In genomic region chr7:16402968-16403948, GRCm38 (mm10) we compare ENCODE assay signal across 8 mouse cellular contexts. TPM values are rescaled to one million over a fixed set of nuclear protein-coding genes. Genes with fewer than 3 reads are reported as not detected.
DNase-seq lines count a peak whose midpoint lies in the region; ATAC-seq and TF ChIP-seq lines count a peak whose summit lies in the region.

No protein-coding gene starts in this region.

- no peaks in the 10 kb centered on the region for H3K36me3 ChIP-seq in kidney, adult 2 months (ENCODE audit: control insufficient read depth, insufficient read depth, low read length)
- peaks cover 11% of the 10 kb centered on the region for H3K36me3 ChIP-seq in heart, embryonic 13.5 days
- H3K36me3 ChIP-seq in liver, embryonic 11.5 days (ENCODE audit: control insufficient read depth, insufficient read depth, low read length), result no peaks in the 10 kb centered on the region

- WGBS in kidney, adult 2 months, result 49% methylated on average over 21 of the region's 21 CpGs
- WGBS in heart, embryonic 13.5 days, result 36% methylated on average over 21 of the region's 21 CpGs
- 36% methylated on average over 21 of the region's 21 CpGs for WGBS in liver, embryonic 11.5 days

- H3K4me2 ChIP-seq in heart, embryonic 13.5 days, result peak overlapping the region; percentile 92
- H3K4me2 ChIP-seq in liver, embryonic 11.5 days, result peak overlapping the region; percentile 84

- H3K4me1 ChIP-seq in kidney, adult 2 months (ENCODE audit: control insufficient read depth, insufficient read depth, low read length), result peaks cover 34% of the 10 kb centered on the region
- H3K4me1 ChIP-seq in bone marrow macrophage, adult 2 months (ENCODE audit: control insufficient read depth, insufficient read depth, low read length), result peaks cover 36% of the 10 kb centered on the region
- peaks cover 56% of the 10 kb centered on the region for H3K4me1 ChIP-seq in heart, embryonic 13.5 days
- peaks cover 49% of the 10 kb centered on the region for H3K4me1 ChIP-seq in liver, embryonic 11.5 days (replicated peaks; ENCODE audit: control insufficient read depth, insufficient read depth, low read length)

- no peak for TF ChIP-seq CTCF in kidney, adult 2 months (conservative IDR thresholded peaks at IDR 0.05; ENCODE audit: insufficient read depth, insufficient read length, low read depth, low read length)
- no peak for TF ChIP-seq CTCF in bone marrow macrophage, adult 2 months (IDR thresholded peaks at IDR 0.05; ENCODE audit: low read depth, low read length)

- no peak for TF ChIP-seq POLR2A in kidney, adult 2 months (IDR thresholded peaks at IDR 0.05; ENCODE audit: low read depth, low read length)
- no peak for TF ChIP-seq POLR2A in bone marrow macrophage, adult 2 months (IDR thresholded peaks at IDR 0.05; ENCODE audit: borderline replicate concordance, low read depth, low read length)

- H3K4me3 ChIP-seq in kidney, adult 2 months (ENCODE audit: insufficient read depth, low read depth, low read length), result peak overlapping the region; percentile 27; the same call in 1 of the 2 replicates
- H3K4me3 ChIP-seq in bone marrow macrophage, adult 2 months (ENCODE audit: insufficient read depth, low read length), result peak overlapping the region; percentile 77
- H3K4me3 ChIP-seq in heart, embryonic 13.5 days, result peak overlapping the region; percentile 95
- H3K4me3 ChIP-seq in liver, embryonic 11.5 days (ENCODE audit: low read depth, low read length), result peak overlapping the region; percentile 93

- peak overlapping the region; percentile 100 for H3K9ac ChIP-seq in heart, embryonic 13.5 days
- H3K9ac ChIP-seq in liver, embryonic 11.5 days (ENCODE audit: low read depth, low read length), result peak overlapping the region; percentile 100

- DNase-seq in kidney, adult 2 months, result peak; percentile 36
- DNase-seq in kidney, adult 11 months, result no peak
- DNase-seq in liver, embryonic 11.5 days (ENCODE audit: low spot score), result peak; percentile 60
- peak; percentile 38 to 46 for DNase-seq in natural killer cell, adult 2 months (ENCODE audit: low spot score in 2 of 2)
- no peak for DNase-seq in urinary bladder, adult 2 months (ENCODE audit: low spot score)

- no peak for ATAC-seq in heart, embryonic 13.5 days (ENCODE audit: extremely low read depth, insufficient number of reproducible peaks, low FRiP score, low TSS enrichment)
- no peak for ATAC-seq in liver, embryonic 11.5 days (replicated peaks; ENCODE audit: low FRiP score)
- no peak for ATAC-seq in activated CD4-positive, CD25-positive, alpha-beta regulatory T cell, adult 4 months

- no peaks in the 10 kb centered on the region for H3K9me3 ChIP-seq in heart, embryonic 13.5 days
- H3K9me3 ChIP-seq in liver, embryonic 11.5 days (ENCODE audit: control insufficient read depth, low read length), result no peaks in the 10 kb centered on the region

- H3K27ac ChIP-seq in kidney, adult 2 months (ENCODE audit: insufficient read depth, low read depth, low read length), result peak overlapping the region; percentile 71
- peak overlapping the region; percentile 98 for H3K27ac ChIP-seq in bone marrow macrophage, adult 2 months (ENCODE audit: insufficient read depth, low read depth, low read length)
- H3K27ac ChIP-seq in heart, embryonic 13.5 days (replicated peaks), result peak overlapping the region; percentile 100
- H3K27ac ChIP-seq in liver, embryonic 11.5 days (ENCODE audit: low read depth, low read length), result peak overlapping the region; percentile 100

- no peaks in the 10 kb centered on the region for H3K27me3 ChIP-seq in kidney, adult 2 months (replicated peaks; ENCODE audit: control insufficient read depth, insufficient read depth, low read length)
- no peaks in the 10 kb centered on the region for H3K27me3 ChIP-seq in heart, embryonic 13.5 days (replicated peaks)
- H3K27me3 ChIP-seq in liver, embryonic 11.5 days (replicated peaks; ENCODE audit: control insufficient read depth, insufficient read depth, low read length), result no peaks in the 10 kb centered on the region

RNA-seq across cellular contexts. Expression of gene Zc3h4, which starts 2.5 kb away (rescaled TPM):
- 23.9 and 25.9 TPM in 2 replicates for polyA plus RNA-seq in kidney, adult 2 months (2012; rRNA removed)
- 30.4 and 31.9 TPM in 2 replicates for polyA plus RNA-seq in bone marrow macrophage, adult 2 months (2012; ENCODE audit: insufficient read depth, insufficient read length, missing spikeins)
- polyA plus RNA-seq in heart, embryonic 13.5 days (2015; fragmentation: Nextera tagmentation; extraction: Ambion mirVana), result 8.2 and 8.7 TPM in 2 replicates
- 14.1 and 18.6 TPM in 2 replicates for polyA plus RNA-seq in liver, embryonic 11.5 days (2014; fragmentation: Nextera tagmentation; extraction: Ambion mirVana)
- polyA plus RNA-seq in urinary bladder, adult 2 months (2012; rRNA removed), result 23.2 and 29.9 TPM in 2 replicates
- polyA plus RNA-seq in activated CD4-positive, CD25-positive, alpha-beta regulatory T cell, adult 4 months (2017; shearing (Covaris generic)), result 10 to 100 TPM; 14.0 to 16.1 TPM

RNA-seq across cellular contexts. Expression of gene Sae1, which starts 15.7 kb away (rescaled TPM):
- polyA plus RNA-seq in kidney, adult 2 months (2012; rRNA removed), result 23.0 and 29.2 TPM in 2 replicates
- polyA plus RNA-seq in bone marrow macrophage, adult 2 months (2012; ENCODE audit: insufficient read depth, insufficient read length, missing spikeins), result 57.2 and 59.3 TPM in 2 replicates
- polyA plus RNA-seq in heart, embryonic 13.5 days (2015; fragmentation: Nextera tagmentation; extraction: Ambion mirVana), result 210 and 223 TPM in 2 replicates
- polyA plus RNA-seq in liver, embryonic 11.5 days (2014; fragmentation: Nextera tagmentation; extraction: Ambion mirVana), result 267 and 287 TPM in 2 replicates
- 82.4 and 93.7 TPM in 2 replicates for polyA plus RNA-seq in urinary bladder, adult 2 months (2012; rRNA removed)
- 100 to 1,000 TPM in 1 of 2 experiments, 10 to 100 TPM in 1; 75.9 to 106 TPM for polyA plus RNA-seq in activated CD4-positive, CD25-positive, alpha-beta regulatory T cell, adult 4 months (2017; shearing (Covaris generic))

RNA-seq across cellular contexts. Expression of gene Tmem160, which starts 49.3 kb away (rescaled TPM):
- polyA plus RNA-seq in kidney, adult 2 months (2012; rRNA removed), result 112 and 125 TPM in 2 replicates
- polyA plus RNA-seq in bone marrow macrophage, adult 2 months (2012; ENCODE audit: insufficient read depth, insufficient read length, missing spikeins), result 43.4 and 51.6 TPM in 2 replicates
- polyA plus RNA-seq in heart, embryonic 13.5 days (2015; fragmentation: Nextera tagmentation; extraction: Ambion mirVana), result 73.2 and 79.2 TPM in 2 replicates
- polyA plus RNA-seq in liver, embryonic 11.5 days (2014; fragmentation: Nextera tagmentation; extraction: Ambion mirVana), result 54.4 and 54.5 TPM in 2 replicates
- polyA plus RNA-seq in urinary bladder, adult 2 months (2012; rRNA removed), result 59.4 and 67.6 TPM in 2 replicates
- 1 to 10 TPM; 5.7 to 9.2 TPM for polyA plus RNA-seq in activated CD4-positive, CD25-positive, alpha-beta regulatory T cell, adult 4 months (2017; shearing (Covaris generic))

Comparison
In these comparisons a context has a peak if more than half of its experiments do, and no peak if none do; other contexts are left out.
1. DNase-seq: peak in kidney, adult 2 months (single experiment), liver, embryonic 11.5 days (single experiment) and natural killer cell, adult 2 months (2 of 2); none in kidney, adult 11 months (single experiment) and urinary bladder, adult 2 months (single experiment).
2. H3K4me3 ChIP-seq: peak in every context shown above with its lines; median percentile 95 in heart, embryonic 13.5 days; 93 in liver, embryonic 11.5 days; 77 in bone marrow macrophage, adult 2 months; 27 in kidney, adult 2 months.
3. Peak in every context shown above with its lines, with median percentiles within 50 percentile points of each other: H3K27ac ChIP-seq.